13 mouse cellular contexts compared by ENCODE assay signal in genomic region chr2:150484939-150485778, GRCm38 (mm10). TPM values are rescaled to one million over a fixed set of nuclear protein-coding genes. Genes with fewer than 3 reads are reported as not detected.
A peak's percentile ranks its signal among the peaks of the same experiment; 100 is the strongest.
DNase-seq lines count a peak whose midpoint lies in the region; ATAC-seq and TF ChIP-seq lines count a peak whose summit lies in the region.
"Not testable (repeated sequence)": the region's sequence is repeated elsewhere in the genome, so short reads cannot be mapped to it uniquely, and the experiment has no call there.
"Had no signal": no experiment of that assay in that cellular context is flagged by ENCODE, and none has a peak within 500 bp of the region (broad histone marks: within the 10 kb centered on the region; RNA-seq: fewer than 3 reads in every experiment).

TSS of gene Zfp345 (minus strand) at chr2:150485091.

- H3K36me3 ChIP-seq in E14TG2a.4 (ENCODE audit: insufficient read depth, low read length); lung, embryonic 14.5 days (ENCODE audit: insufficient read depth): not testable (repeated sequence)

- not testable (repeated sequence) for ATAC-seq in lung, embryonic 14.5 days (ENCODE audit: insufficient read depth)

- not testable (repeated sequence) for H3K9ac ChIP-seq in lung, embryonic 14.5 days

- 58% methylated on average over 7 of the region's 8 CpGs for WGBS in lung, embryonic 14.5 days

- peak within 1 kb of the TSS; percentile 80 for H3K4me3 ChIP-seq in E14TG2a.4 (replicated peaks; ENCODE audit: low read length)
- not testable (repeated sequence) for H3K4me3 ChIP-seq in lung, embryonic 14.5 days (ENCODE audit: low read depth, low read length)

- not testable (repeated sequence) for H3K27me3 ChIP-seq in E14TG2a.4 (ENCODE audit: insufficient read depth, low read length); lung, embryonic 14.5 days (ENCODE audit: insufficient read depth, low read length)

- TF ChIP-seq CTCF in E14TG2a.4 (conservative IDR thresholded peaks at IDR 0.05; ENCODE audit: low read length), result peak; percentile 47
- 0 out of 2 replicates have a peak, but pooled peaks have one; percentile 3 for TF ChIP-seq CTCF in lung, embryonic 14.5 days (IDR thresholded peaks at IDR 0.05; ENCODE audit: low read depth)

- not testable (repeated sequence) for H3K4me2 ChIP-seq in lung, embryonic 14.5 days

- H3K4me1 ChIP-seq in E14TG2a.4 (replicated peaks; ENCODE audit: low read depth, low read length); lung, embryonic 14.5 days (ENCODE audit: insufficient read depth): not testable (repeated sequence)

- DNase-seq in WW6 (ENCODE audit: low read depth, low spot score), result peak; percentile 65
- DNase-seq in adrenal gland, postnatal 36 days, result peak; percentile 40 to 47
- DNase-seq in heart, postnatal 4 days, result peak; percentile 14
- peak; percentile 3 for DNase-seq in layer of hippocampus, adult 11-12 months (ENCODE audit: low spot score)
- not testable (repeated sequence) for DNase-seq in lung, embryonic 14.5 days
- DNase-seq in spleen, adult 18-20 months, result peak; percentile 9 to 16
- peak; percentile 19 for DNase-seq in yolk sac, embryonic 10.5 days (ENCODE audit: low spot score)

- H3K27ac ChIP-seq in lung, embryonic 14.5 days (ENCODE audit: low read depth), result not testable (repeated sequence)

- peaks cover 17% of the 10 kb centered on the region for H3K9me3 ChIP-seq in E14TG2a.4 (ENCODE audit: low read length)
- H3K9me3 ChIP-seq in lung, embryonic 14.5 days (ENCODE audit: low read depth, low read length), result not testable (repeated sequence)

RNA-seq across cellular contexts. Expression of gene Zfp345, which starts in this region (rescaled TPM):
- total RNA-seq in adrenal gland, postnatal 36 days (2021), result 1 to 10 TPM; 1.1 to 1.2 TPM
- under 1 TPM; 0.17 to 0.25 TPM for total RNA-seq in heart, postnatal 4 days (2021)
- 0.26 and 0.28 TPM in 2 replicates for polyA plus RNA-seq in lung, embryonic 14.5 days (2014; fragmentation: Nextera tagmentation; extraction: Ambion mirVana)
- polyA plus RNA-seq: forebrain, embryonic 12.5 days; hindbrain, embryonic 11.5 days; liver, embryonic 16.5 days; midbrain, embryonic 10.5 days; stomach, embryonic 15.5 days had no signal

Comparison
In these comparisons a context has a peak if more than half of its experiments do, and no peak if none do; other contexts are left out.
1. Peak in DNase-seq in heart, postnatal 4 days; RNA of the gene not detected or under 1 TPM.